9 mouse cellular contexts compared by ENCODE assay signal in the genomic region with DNA sequence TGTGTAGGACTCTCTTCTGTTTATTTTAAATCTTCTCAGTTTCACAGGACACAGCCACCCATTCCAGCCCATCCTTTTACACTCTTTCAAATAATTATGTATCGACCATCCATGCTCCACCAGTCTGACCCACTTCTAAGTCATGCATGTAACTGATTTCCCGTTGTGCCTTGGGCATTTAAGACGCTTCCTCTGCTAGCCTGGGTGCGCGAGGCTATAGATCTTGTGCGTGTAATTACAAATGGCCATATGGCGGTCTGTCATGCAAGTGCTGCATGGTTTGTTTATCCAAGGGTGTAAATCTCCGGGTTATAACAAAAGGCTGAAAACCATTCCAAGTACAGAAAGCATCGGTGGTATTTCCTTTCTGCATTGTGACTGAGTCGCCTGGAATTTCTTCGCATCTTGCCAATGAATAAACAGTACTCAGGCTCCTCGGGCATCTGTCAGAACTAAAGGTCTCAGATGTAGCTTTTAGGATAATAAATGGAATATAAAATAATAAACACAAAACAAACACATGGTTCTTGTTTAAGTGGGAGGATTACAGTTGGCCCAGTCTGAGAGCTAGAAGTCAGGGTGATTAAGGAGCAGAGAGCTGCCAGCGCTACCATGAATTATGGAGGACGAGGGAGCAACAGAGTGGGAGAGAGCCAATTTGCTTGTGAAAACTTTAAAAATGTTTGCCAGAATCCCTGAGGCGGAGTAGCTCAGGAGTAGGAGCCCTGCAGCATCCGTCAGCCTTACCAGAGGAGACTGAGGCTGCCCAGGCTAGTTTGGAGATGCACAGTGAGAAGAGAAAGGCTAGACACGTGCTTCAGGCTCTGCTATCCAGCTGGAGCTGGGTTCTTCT. TPM values are rescaled to one million over a fixed set of nuclear protein-coding genes. Genes with fewer than 3 reads are reported as not detected.
DNase-seq lines count a peak whose midpoint lies in the region; ATAC-seq lines count a peak whose summit lies in the region.
"Had no signal": no experiment of that assay in that cellular context is flagged by ENCODE, and none has a peak within 500 bp of the region (broad histone marks: within the 10 kb centered on the region; RNA-seq: fewer than 3 reads in every experiment).

No protein-coding gene starts in this region.

- no peak overlapping the region; the same call in 1 of the 2 replicates for H3K4me2 ChIP-seq in heart, embryonic 15.5 days
- no peak overlapping the region for H3K4me2 ChIP-seq in lung, embryonic 16.5 days (ENCODE audit: low read depth, low read length)

- H3K4me3 ChIP-seq in heart, embryonic 15.5 days, result no peak overlapping the region
- no peak overlapping the region for H3K4me3 ChIP-seq in lung, embryonic 16.5 days (ENCODE audit: low read length)

- no peak for DNase-seq in heart, adult 18-20 months
- DNase-seq in embryo, embryonic 9.5 days (ENCODE audit: extremely low spot score), result peak; percentile 8
- DNase-seq in hindlimb bud, embryonic 11.5 days (ENCODE audit: extremely low spot score, low read depth, low spot score), result peak; percentile 58
- no peak for DNase-seq in frontal cortex, postnatal 25 days (ENCODE audit: low spot score in 2 of 2)
- no peak for DNase-seq in left cerebral cortex, postnatal 36 days (ENCODE audit: low spot score in 2 of 2)

- WGBS in heart, embryonic 15.5 days, result 50% methylated on average over 17 of the region's 17 CpGs
- WGBS in lung, embryonic 16.5 days, result 27% methylated on average over 17 of the region's 17 CpGs

- H3K27me3 ChIP-seq in heart, embryonic 15.5 days, result no peaks in the 10 kb centered on the region
- no peaks in the 10 kb centered on the region for H3K27me3 ChIP-seq in lung, embryonic 16.5 days (ENCODE audit: control insufficient read depth, insufficient read depth, low read depth, low read length)

- H3K4me1 ChIP-seq in heart, embryonic 15.5 days (replicated peaks), result peaks cover 3% of the 10 kb centered on the region; the same call in 1 of the 2 replicates
- peaks cover 4% of the 10 kb centered on the region for H3K4me1 ChIP-seq in lung, embryonic 16.5 days (replicated peaks; ENCODE audit: control insufficient read depth, insufficient read depth, low read length)

- no peak overlapping the region for H3K9ac ChIP-seq in heart, embryonic 15.5 days
- H3K9ac ChIP-seq in lung, embryonic 16.5 days (ENCODE audit: low read length), result no peak overlapping the region

- no peaks in the 10 kb centered on the region for H3K36me3 ChIP-seq in heart, embryonic 15.5 days
- H3K36me3 ChIP-seq in lung, embryonic 16.5 days (ENCODE audit: control insufficient read depth, insufficient read depth, low read length), result no peaks in the 10 kb centered on the region
- H3K36me3 ChIP-seq: G1E had no signal

- peak overlapping the region; percentile 64 for H3K27ac ChIP-seq in heart, embryonic 15.5 days
- 0 out of 2 replicates have a peak overlapping the region, but pooled peaks have one; percentile 1 for H3K27ac ChIP-seq in lung, embryonic 16.5 days (ENCODE audit: low read length)

- no peaks in the 10 kb centered on the region for H3K9me3 ChIP-seq in heart, embryonic 15.5 days (replicated peaks)
- no peaks in the 10 kb centered on the region for H3K9me3 ChIP-seq in lung, embryonic 16.5 days (ENCODE audit: control insufficient read depth, low read length)

- intact Hi-C loops in left cerebral cortex, postnatal 36 days (cut with DNase I), result no loop called here

- peak; percentile 53; the same call in 1 of the 2 replicates for ATAC-seq in heart, embryonic 15.5 days (replicated peaks; ENCODE audit: insufficient number of reproducible peaks, insufficient read depth, low FRiP score, low read depth)
- peak; percentile 90 for ATAC-seq in lung, embryonic 16.5 days (ENCODE audit: low read depth)
- no peak for ATAC-seq in inflammation-experienced regulatory T-cells, adult 6 months

RNA-seq across cellular contexts. Expression of gene Cdh26, which starts 24.6 kb away (rescaled TPM):
- 0.14 TPM in 1 of 2 replicates, not detected in the other for polyA plus RNA-seq in heart, embryonic 15.5 days (2015; fragmentation: Nextera tagmentation; extraction: Ambion mirVana)
- total RNA-seq in heart, adult 18-20 months (2021), result under 1 TPM in 1 of 2 experiments, not detected in 1; 0.44 TPM
- 0.28 and 0.30 TPM in 2 replicates for polyA plus RNA-seq in lung, embryonic 16.5 days (2015; fragmentation: Nextera tagmentation; extraction: Ambion mirVana)
- not detected for polyA plus RNA-seq in inflammation-experienced regulatory T-cells, adult 6 months (2017; shearing (Covaris generic))
- under 1 TPM in 1 of 2 experiments, not detected in 1; 0.15 TPM for total RNA-seq in left cerebral cortex, postnatal 36 days (2021)
- total RNA-seq: G1E had no signal
- polyA plus RNA-seq: G1E had no signal

RNA-seq across cellular contexts. Expression of gene Fam217b, which starts 40.6 kb away (rescaled TPM):
- 7.9 TPM in 2 replicates for polyA plus RNA-seq in heart, embryonic 15.5 days (2015; fragmentation: Nextera tagmentation; extraction: Ambion mirVana)
- total RNA-seq in heart, adult 18-20 months (2021), result 10 to 100 TPM in 1 of 2 experiments, 1 to 10 TPM in 1; 9.1 to 11.4 TPM
- polyA plus RNA-seq in lung, embryonic 16.5 days (2015; fragmentation: Nextera tagmentation; extraction: Ambion mirVana), result 2.8 and 3.2 TPM in 2 replicates
- polyA plus RNA-seq in inflammation-experienced regulatory T-cells, adult 6 months (2017; shearing (Covaris generic)), result under 1 TPM in 1 of 3 experiments, not detected in 2; 0.20 TPM
- total RNA-seq in left cerebral cortex, postnatal 36 days (2021), result 10 to 100 TPM; 52.6 to 55.5 TPM

RNA-seq across cellular contexts. Expression of gene Ppp1r3d, which starts 40.6 kb away (rescaled TPM):
- 21.3 and 22.8 TPM in 2 replicates for polyA plus RNA-seq in heart, embryonic 15.5 days (2015; fragmentation: Nextera tagmentation; extraction: Ambion mirVana)
- 10 to 100 TPM; 10.0 to 10.1 TPM for total RNA-seq in heart, adult 18-20 months (2021)
- 3.1 and 3.2 TPM in 2 replicates for polyA plus RNA-seq in lung, embryonic 16.5 days (2015; fragmentation: Nextera tagmentation; extraction: Ambion mirVana)
- not detected for polyA plus RNA-seq in inflammation-experienced regulatory T-cells, adult 6 months (2017; shearing (Covaris generic))
- 1 to 10 TPM; 8.1 to 8.9 TPM for total RNA-seq in left cerebral cortex, postnatal 36 days (2021)
- polyA plus RNA-seq: G1E had no signal

RNA-seq across cellular contexts. Expression of gene Sycp2, which starts 47.4 kb away (rescaled TPM):
- 0.06 and 0.18 TPM in 2 replicates for polyA plus RNA-seq in heart, embryonic 15.5 days (2015; fragmentation: Nextera tagmentation; extraction: Ambion mirVana)
- 1 to 10 TPM in 1 of 2 experiments, under 1 TPM in 1; 0.67 to 1.1 TPM for total RNA-seq in heart, adult 18-20 months (2021)
- polyA plus RNA-seq in lung, embryonic 16.5 days (2015; fragmentation: Nextera tagmentation; extraction: Ambion mirVana), result 0.05 TPM in 1 of 2 replicates, not detected in the other
- polyA plus RNA-seq in inflammation-experienced regulatory T-cells, adult 6 months (2017; shearing (Covaris generic)), result not detected
- 1 to 10 TPM in 1 of 2 experiments, under 1 TPM in 1; 0.79 to 1.3 TPM for total RNA-seq in left cerebral cortex, postnatal 36 days (2021)
- total RNA-seq: G1E had no signal
- polyA plus RNA-seq: G1E had no signal

Comparison
In these comparisons a context has a peak if more than half of its experiments do, and no peak if none do; other contexts are left out.
1. DNase-seq: peak in embryo, embryonic 9.5 days (single experiment) and hindlimb bud, embryonic 11.5 days (single experiment); none in heart, adult 18-20 months (0 of 2), frontal cortex, postnatal 25 days (0 of 2) and left cerebral cortex, postnatal 36 days (0 of 2).